Mouse (Mus musculus): ENCODE measurements around the gene Olfr1353. TPM values are rescaled to one million over a fixed set of nuclear protein-coding genes. Genes with fewer than 3 reads are reported as not detected.
"Not testable (repeated sequence)": the region's sequence is repeated elsewhere in the genome, so short reads cannot be mapped to it uniquely, and the experiment has no call there.

Gene Olfr1353
- polyA plus RNA-seq (2012; rRNA removed), result not detected in 2 replicates

- DNase-seq (ENCODE audit: low read depth, low spot score), result not testable (repeated sequence)
Observed at GRCm38 (mm10) chr10:78963009-78963408, at the start of gene Olfr1353. TSS of gene Olfr1353 (plus strand) at chr10:78963309.

GRCm38 (mm10) chr10:78950336-78950735, 12.8 kb upstream of the Olfr1353 start, which contains the start of gene Olfr8:
TSS of gene Olfr8 (plus strand) at chr10:78950636.
- not testable (repeated sequence) for DNase-seq (ENCODE audit: low read depth, low spot score)
- 85% methylated on average over 1 of the region's 1 CpGs for WGBS

- DNase-seq (ENCODE audit: low read depth, low spot score), result no peak
Observed at GRCm38 (mm10) chr10:78980750-78981149, 17.6 kb downstream of the Olfr1353 start, which contains the start of gene Olfr1352. TSS of gene Olfr1352 (plus strand) at chr10:78981050.

GRCm38 (mm10) chr10:79012172-79012571, 49.1 kb downstream of the Olfr1353 start, which contains the start of gene Olfr1351:
TSS of gene Olfr1351 (plus strand) at chr10:79012472.
- no peak for DNase-seq (ENCODE audit: low read depth, low spot score)
- 70% methylated on average over 1 of the region's 1 CpGs for WGBS

Other genes with a start within 250 kb of the Olfr1353 start
- gene Casp14, start 245.0 kb upstream of the Olfr1353 start, polyA plus RNA-seq (2012; rRNA removed), result 0.06 TPM in 1 of 2 replicates, not detected in the other
- not detected in 2 replicates for gene Ccdc105, start 210.2 kb upstream of the Olfr1353 start, polyA plus RNA-seq (2012; rRNA removed)
- gene Slc1a6, start 182.8 kb upstream of the Olfr1353 start, polyA plus RNA-seq (2012; rRNA removed), result 0.12 and 0.40 TPM in 2 replicates
- not detected in 2 replicates for gene Olfr1356, start 111.1 kb upstream of the Olfr1353 start, polyA plus RNA-seq (2012; rRNA removed)
- gene Olfr1355, start 87.8 kb upstream of the Olfr1353 start, polyA plus RNA-seq (2012; rRNA removed), result not detected in 2 replicates
- not detected in 2 replicates for gene Olfr1354, start 50.1 kb upstream of the Olfr1353 start, polyA plus RNA-seq (2012; rRNA removed)
- gene Olfr8, start 12.7 kb upstream of the Olfr1353 start, polyA plus RNA-seq (2012; rRNA removed), result not detected in 2 replicates
- gene Olfr1352, start 17.7 kb downstream of the Olfr1353 start, polyA plus RNA-seq (2012; rRNA removed), result not detected in 2 replicates
- gene Olfr1351, start 49.2 kb downstream of the Olfr1353 start, polyA plus RNA-seq (2012; rRNA removed), result not detected in 2 replicates
- not detected in 2 replicates for gene Olfr57, start 65.4 kb downstream of the Olfr1353 start, polyA plus RNA-seq (2012; rRNA removed)
- 0.89 and 1.0 TPM in 2 replicates for gene 2610008E11Rik, start 134.3 kb downstream of the Olfr1353 start, polyA plus RNA-seq (2012; rRNA removed)
- gene Vmn2r80, start 185.5 kb downstream of the Olfr1353 start, polyA plus RNA-seq (2012; rRNA removed), result not detected in 2 replicates